Mouse (Mus musculus) embryonic facial prominence, embryonic 14.5 days (tissue): ENCODE measurements around the gene AW549877. TPM values are rescaled to one million over a fixed set of nuclear protein-coding genes. Genes with fewer than 3 reads are reported as not detected.

Experiments used
- ATAC-seq: fragments of 200-750 bp; cut with Nextera tagmentation; 2 replicates; pipeline ENCODE4 v1.8.0; 2017; ENCODE audit warnings: low read depth, moderate number of reproducible peaks, moderate TSS enrichment
- DNase-seq: peaks from one replicate; pipeline ENCODE4 v3.0.0-alpha.2; 2015; ENCODE audit warnings: low spot score
- H3K27ac ChIP-seq: fragments of 300-500 bp; sonication (generic); replicated peaks from 2 replicates; pipeline ENCODE4 v1.5.1; 2014; ENCODE audit warnings: low read depth, mild to moderate bottlenecking, low read length, moderate library complexity
- H3K27me3 ChIP-seq: fragments of 300-500 bp; sonication (generic); replicated peaks from 2 replicates; pipeline ENCODE4 v1.6.1; 2014; ENCODE audit warnings: low read length; ENCODE audit not compliant: control insufficient read depth, insufficient read depth
- H3K36me3 ChIP-seq: fragments of 300-500 bp; sonication (generic); 2 replicates; pipeline ENCODE4 v1.6.1; 2014; ENCODE audit warnings: low read length, mixed read lengths; ENCODE audit not compliant: control insufficient read depth, insufficient read depth
- H3K4me1 ChIP-seq: fragments of 300-500 bp; sonication (generic); 2 replicates; pipeline ENCODE4 v1.6.1; 2014; ENCODE audit warnings: antibody characterized with exemption, low read length; ENCODE audit not compliant: control insufficient read depth, insufficient read depth
- H3K4me2 ChIP-seq: fragments of 300-500 bp; sonication (generic); 2 replicates; pipeline ENCODE4 v1.6.1; 2014; ENCODE audit warnings: low read depth, mild to moderate bottlenecking, low read length, moderate library complexity, mixed read lengths
- H3K4me3 ChIP-seq: fragments of 300-500 bp; sonication (generic); 2 replicates; pipeline ENCODE4 v1.5.1; 2014; ENCODE audit warnings: low read depth, mild to moderate bottlenecking, low read length
- H3K9ac ChIP-seq: fragments of 300-500 bp; sonication (generic); 2 replicates; pipeline ENCODE4 v1.6.1; 2014; ENCODE audit warnings: low read depth, mild to moderate bottlenecking, low read length, moderate library complexity, mixed read lengths
- H3K9me3 ChIP-seq: fragments of 300-500 bp; sonication (generic); 2 replicates; pipeline ENCODE4 v1.6.1; 2016; ENCODE audit warnings: low read length; ENCODE audit not compliant: control insufficient read depth
- WGBS: fragments of 180-500 bp; shearing (Covaris S2); extraction: QIAGEN DNeasy Blood & Tissue Kit; methylation state at CpG from one replicate; pipeline ENCODE4 v1.1.7; 2014; 5-methylcytosine and 5-hydroxymethylcytosine counted together
- polyA plus RNA-seq: library from polyadenylated mRNA; unstranded; fragments of >200 nt; fragmentation: Nextera tagmentation; extraction: Ambion mirVana; gene quantifications from 2 replicates; pipeline ENCODE4 v1.2.1, GENCODE M21; 2014

AW549877 gene
- polyA plus RNA-seq, 1 experiment from 2014 or later, result 41.8 TPM

- WGBS, result 78% methylated on average over 4 of the region's 4 CpGs
- H3K27me3 ChIP-seq, result no peaks in the 10 kb centered on the region
- no peak overlapping the region for H3K4me3 ChIP-seq
- ATAC-seq, result no peak
- no peaks in the 10 kb centered on the region for H3K4me1 ChIP-seq
- no peaks in the 10 kb centered on the region for H3K9me3 ChIP-seq
- no peak overlapping the region for H3K9ac ChIP-seq
- H3K36me3 ChIP-seq, result no peaks in the 10 kb centered on the region
- no peak overlapping the region for H3K4me2 ChIP-seq
- H3K27ac ChIP-seq, result no peak overlapping the region
- DNase-seq, result no peak
Measured at GRCm38 (mm10) chr15:3933466-3933865, 62.1 kb downstream of the AW549877 start.

Other genes starting within 250 kb of the AW549877 start
- gene Fbxo4, start 16.2 kb downstream of the AW549877 start, polyA plus RNA-seq, result 12.0 and 12.7 TPM in 2 replicates
- gene Oxct1, start 30.6 kb upstream of the AW549877 start, polyA plus RNA-seq, result 235 and 243 TPM in 2 replicates